Mouse (Mus musculus) gastrocnemius, postnatal 10 days (tissue): ENCODE measurements around the gene Laptm4a. TPM values are rescaled to one million over a fixed set of nuclear protein-coding genes. Genes with fewer than 3 reads are reported as not detected.

Source experiments
- DNase-seq: peaks from one replicate; pipeline ENCODE4 v3.0.0; 2021; ENCODE audit warnings: mixed read lengths
- long read RNA-seq, 2 experiments: library from polyadenylated mRNA; stranded (forward); transcript quantifications; one replicate each; pipeline ENCODE4 v2.0.0; 2021
- total RNA-seq, 2 experiments: library from RNA; stranded (reverse); gene quantifications; 2 replicates each; pipeline ENCODE4 v1.2.3; 2021

Gene Laptm4a
- total RNA-seq: 100 to 1,000 TPM; 408 to 423 TPM
- long read RNA-seq, experiment 1, transcript Laptm4a-201 (7 exons, 1,773 nt): major isoform, 105 of 124 reads
- long read RNA-seq, experiment 1, partial matches to known transcripts: 2 of 124 reads
- long read RNA-seq, experiment 1, other reads (novel, unspliced or antisense): 17 of 124 reads
- long read RNA-seq, experiment 2, transcript Laptm4a-201 (7 exons, 1,773 nt): major isoform, 101 of 121 reads
- long read RNA-seq, experiment 2, partial matches to known transcripts: 16 of 121 reads
- long read RNA-seq, experiment 2, other reads (novel, unspliced or antisense): 4 of 121 reads

DNA sequence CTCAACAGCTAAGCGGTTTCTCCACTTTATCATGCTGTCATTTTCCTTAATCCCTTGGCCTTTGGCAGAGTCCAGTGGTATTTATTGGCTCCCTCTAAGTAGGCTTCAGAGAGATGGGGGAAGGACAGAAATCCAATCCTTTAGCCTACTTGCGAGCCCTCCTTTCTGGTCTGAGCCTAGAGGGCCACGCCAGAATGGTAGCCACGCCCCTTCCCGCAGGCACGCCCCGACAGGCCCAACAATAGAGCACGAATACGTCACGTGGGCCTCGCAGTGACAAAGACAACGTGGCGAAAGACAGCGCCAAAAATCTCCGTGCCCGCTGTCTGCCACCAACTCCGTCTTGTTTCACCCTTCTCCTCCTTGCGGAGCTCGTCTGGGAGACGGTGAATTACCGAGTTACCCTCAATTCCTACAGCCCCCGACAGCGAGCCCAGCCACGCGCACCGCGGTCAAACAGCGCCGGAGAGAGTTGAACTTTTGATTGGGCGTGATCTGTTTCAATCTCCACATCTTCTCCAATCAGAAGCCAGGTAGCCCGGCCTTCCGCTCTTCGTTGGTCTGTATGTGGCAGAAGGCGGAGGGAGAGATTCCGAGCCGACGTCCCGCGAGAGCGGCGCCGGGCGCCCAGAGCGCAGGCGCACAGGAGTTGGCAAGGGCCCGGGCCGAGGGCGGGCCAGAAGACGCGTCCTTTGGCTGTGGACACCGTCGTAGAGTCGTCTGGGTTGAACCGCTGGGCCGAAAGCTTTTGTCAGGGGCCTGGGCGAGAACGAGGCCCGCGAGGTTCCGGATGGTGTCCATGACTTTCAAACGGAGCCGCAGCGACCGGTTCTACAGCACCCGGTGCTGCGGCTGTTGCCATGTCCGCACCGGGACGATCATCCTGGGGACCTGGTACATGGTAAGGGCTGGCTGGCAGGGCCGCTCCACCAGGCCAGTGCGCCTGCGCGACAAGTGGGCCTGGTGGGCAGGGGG, at the start of gene Laptm4a:
Gene Laptm4a, plus strand, starts transcription at position 271 of the 975 bp plus-strand sequence.
- peak; percentile 98 for DNase-seq

DNA sequence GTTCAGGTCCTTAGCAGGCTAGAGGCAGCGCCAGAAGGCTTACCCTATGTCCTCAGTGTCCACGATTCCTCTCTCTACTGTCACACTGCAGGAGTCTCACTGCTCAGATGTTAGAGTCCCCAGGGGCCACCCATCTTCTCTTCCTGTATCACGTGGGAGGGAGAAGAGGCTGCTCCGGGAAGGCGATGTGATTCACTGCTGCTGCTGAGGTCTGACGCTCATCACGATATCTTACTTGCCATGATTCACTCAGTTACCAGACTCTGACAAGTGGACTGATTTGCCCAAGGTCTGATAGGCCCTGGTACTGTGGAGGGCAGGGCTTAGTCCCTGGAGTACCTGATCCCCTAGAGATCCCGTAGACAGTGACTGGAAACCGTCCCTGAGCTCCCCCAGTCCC, 45.9 kb upstream of the Laptm4a start:
- no peak for DNase-seq

DNA sequence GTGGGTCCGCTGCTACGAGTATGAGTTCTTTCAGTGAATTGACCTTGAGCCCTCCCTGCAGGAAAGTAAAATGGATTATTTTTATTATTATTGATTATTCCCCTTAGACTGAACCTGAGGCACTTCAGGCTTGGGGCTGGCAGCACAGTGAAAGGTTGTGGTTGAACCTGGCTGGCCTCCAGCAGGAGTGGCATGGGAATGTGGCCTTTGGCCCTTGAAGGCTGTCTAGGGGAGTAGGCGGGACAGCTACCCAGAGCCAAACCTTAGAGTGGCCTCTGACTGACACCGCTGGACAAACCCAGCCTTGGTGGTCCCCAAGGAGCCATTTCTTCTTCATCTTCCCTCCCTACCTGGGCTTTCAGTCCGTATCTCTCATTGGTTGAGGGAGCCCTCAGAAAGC, 44.6 kb upstream of the Laptm4a start:
- no peak for DNase-seq

DNA sequence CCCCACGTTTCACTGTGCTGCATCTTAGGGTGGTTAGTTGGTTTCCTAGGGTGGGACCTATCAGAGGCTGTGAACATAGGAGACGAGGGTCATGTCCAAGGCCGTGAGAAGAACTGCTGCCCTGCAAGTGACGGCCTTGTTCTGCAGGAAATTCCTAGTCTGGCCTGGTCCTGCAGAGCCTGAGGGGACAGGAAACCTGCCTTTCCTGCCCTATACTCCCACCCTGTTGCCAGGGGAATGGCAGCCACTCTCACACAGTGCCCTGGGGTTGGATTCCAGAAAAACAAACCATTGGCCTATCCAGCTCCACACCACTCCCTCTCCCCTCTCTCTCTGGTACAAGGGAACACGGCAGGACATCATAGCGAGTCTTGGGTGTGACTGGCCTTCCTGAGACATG, 44.1 kb upstream of the Laptm4a start:
- no peak for DNase-seq

DNA sequence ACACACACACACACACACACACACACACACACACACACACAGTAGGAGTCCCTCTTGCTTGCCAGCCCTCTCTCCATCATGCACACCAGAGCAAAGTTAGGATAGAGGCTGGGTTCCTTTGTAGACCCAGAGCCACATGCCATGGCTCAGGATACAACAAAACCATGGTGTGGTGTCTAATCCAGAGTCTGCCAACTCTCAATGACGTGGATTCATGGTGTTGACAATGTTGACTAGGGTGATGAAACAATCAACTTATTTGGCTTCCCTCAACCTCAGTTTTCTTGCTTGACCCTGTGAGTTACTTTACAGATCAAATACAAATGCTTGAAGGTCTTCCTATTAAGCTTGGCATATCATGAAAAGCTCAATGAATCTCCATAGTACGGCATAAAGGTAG, 42.7 kb upstream of the Laptm4a start:
- DNase-seq: no peak

DNA sequence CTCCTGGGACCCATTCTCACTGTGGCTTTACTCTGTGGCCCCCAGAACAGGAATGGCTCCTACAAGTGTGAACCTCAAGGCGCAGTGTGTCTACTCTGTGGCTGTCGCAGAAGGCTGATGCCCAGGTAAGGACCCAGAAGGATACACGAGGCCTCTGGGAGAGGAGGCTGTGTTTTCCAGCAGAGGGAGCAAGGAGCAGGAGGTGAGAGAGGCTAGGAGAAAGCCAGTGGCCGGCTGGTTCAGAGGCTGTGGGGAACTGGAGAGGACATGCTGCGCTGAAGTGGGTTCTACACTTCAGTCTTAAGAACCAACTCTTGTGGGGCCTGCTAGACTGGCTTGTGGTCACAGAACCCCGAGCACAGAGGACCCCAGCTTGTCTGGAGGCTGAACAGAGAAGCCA, 42.1 kb upstream of the Laptm4a start:
- no peak for DNase-seq

DNA sequence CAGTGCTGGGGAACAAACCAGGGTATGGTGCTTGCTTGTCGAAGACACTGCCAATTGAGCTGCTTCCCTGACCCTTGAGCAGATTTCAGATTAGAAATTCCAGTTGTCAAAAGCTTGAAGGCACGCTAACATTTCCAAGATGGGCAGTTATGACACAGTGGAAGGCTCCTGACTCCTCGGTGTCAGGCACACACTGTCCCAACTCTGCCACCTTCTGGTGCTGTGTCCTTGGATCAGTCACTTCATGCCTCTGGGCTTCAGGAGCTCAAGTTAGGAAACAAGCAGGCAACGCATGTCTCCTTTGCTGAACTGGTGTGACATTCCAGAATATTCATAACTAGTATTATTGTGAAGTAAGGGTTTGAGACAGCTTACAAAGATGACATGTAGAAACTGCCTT, 39.7 kb upstream of the Laptm4a start:
- DNase-seq: no peak

DNA sequence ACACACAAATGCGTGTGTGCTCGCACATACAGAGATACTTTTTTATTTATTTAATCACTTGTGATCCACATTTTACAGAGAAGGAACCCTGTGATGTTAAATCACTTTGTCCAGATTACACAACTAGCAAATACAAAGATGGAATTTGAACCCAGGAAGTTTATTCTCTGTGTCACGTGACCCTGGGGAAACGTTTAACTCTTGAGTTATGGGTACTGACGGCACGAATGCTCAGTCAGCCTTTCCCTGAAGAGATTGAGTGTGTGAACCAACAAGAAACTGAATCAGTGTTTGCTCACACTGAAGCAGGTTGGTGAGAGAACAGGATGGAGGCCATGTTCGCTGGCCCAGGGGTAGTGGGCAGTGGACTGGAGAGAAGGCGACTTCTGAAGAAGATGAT, 39.1 kb upstream of the Laptm4a start:
- DNase-seq: no peak

DNA sequence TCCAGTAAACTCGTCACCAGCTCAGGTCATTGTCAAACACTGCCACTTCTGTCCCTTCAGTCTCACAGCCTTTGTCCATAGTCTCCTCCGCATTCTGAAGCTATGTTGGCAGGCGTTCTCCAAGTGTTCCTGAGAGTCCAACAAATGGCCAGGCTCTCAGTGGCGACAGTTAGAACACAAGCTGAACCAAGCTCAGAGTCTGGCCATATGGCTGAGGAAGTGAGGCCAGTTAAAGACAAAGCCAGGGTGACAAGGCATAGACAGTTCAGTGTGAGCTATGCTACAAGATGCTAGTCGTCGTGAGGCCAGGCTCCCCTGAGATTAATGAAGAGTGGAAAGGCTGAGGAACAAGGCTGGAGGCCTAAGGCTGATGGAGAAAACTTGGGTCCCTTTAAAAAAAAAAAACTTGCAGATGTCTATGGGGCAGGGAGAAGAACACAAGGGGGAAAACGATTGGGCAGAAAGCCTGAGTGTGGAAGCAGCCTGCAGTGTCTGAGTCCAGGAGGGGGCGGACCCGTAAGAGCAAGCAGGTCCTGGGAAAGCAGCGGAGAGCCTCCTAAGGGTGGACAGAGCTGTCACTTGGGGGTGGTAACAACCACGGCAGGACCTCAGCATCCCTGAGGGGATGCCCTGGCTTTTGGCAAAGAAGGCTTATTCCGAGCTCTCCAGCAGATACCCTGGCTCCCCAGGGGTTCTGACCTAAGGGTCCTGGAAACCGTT, 36.9 kb upstream of the Laptm4a start:
- no peak for DNase-seq

DNA sequence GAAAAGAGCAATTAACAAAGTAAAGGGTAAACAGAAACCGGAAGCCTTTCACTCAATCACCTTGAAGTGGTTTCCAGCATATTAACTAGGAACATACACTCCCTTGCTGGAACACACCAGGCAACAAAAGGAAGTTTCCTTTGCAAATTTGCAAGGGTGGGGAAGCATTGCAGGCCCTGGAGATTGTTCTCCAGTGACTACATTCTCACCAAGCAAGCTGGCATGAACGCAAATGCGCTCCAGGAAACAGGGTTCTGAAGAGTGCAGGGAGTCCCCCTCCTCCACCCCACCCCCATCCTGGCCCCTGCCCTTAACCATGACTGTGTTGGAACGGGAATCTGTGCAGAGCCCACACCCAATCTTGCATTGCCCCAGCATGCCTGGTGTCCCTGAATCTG, 36.3 kb upstream of the Laptm4a start:
- DNase-seq: no peak

DNA sequence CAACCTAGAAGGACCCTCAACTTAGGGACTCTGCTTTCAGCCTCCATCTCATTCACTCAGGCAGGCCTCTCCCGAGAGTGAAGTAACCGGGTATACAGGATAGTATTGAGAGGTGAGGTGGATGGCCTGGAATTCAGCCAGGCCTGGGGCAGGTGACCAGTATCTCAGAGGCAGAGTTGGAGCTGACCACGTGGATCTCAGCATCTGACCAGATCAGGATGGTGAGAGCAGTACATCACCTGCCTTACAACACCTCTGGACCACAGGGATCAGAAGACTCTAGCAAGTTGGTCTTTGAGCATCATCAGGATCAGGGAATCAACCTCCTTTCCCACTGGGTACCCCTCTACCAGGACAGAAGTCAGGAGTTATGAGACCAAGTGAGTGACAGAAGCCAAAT, 35.5 kb upstream of the Laptm4a start:
- no peak for DNase-seq

DNA sequence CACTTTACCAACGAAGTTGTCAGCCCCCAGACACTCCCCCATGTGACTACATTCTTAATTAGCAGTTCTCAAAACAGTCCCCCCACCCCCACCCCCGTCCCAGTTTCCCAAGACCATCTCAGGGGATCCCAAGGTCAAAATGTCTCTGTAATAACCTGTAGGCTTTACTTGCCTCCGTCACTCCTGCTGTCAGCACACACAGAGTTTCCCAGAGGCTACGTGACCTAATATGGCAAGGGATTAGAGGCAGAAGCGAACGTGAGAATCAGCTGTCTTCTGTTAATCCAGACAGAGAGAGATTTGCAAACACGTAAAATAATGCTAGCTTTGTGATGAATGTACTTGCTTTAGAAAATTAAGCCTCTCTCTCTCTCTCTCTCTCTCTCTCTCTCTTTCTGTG, 33.0 kb upstream of the Laptm4a start:
- no peak for DNase-seq

DNA sequence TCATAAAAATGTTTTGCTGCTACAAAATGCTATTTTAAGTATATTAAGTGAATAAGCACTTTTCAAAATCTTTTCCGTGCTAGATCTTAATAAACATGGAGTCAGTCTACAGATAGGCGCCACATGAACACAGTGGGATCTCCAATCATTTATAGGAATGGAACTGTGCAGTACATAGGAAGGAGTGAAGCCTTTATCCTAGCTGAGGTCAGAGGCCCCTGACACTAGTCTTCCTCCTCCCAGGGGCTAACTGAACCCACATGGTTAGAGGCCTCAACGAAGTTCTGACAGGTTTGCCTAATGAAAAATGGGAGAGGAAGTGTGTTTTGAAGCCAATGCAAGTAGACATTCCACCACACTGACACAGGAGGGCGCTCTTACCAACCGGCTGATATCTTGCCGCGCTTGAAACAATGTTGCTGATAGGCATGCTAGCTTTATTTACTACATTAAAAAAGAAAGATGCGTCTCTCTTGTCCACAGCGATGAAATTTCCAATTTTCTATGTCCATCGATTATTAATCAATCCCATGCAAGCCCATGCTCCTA, 32.3 kb upstream of the Laptm4a start:
- DNase-seq: peak; percentile 74

DNA sequence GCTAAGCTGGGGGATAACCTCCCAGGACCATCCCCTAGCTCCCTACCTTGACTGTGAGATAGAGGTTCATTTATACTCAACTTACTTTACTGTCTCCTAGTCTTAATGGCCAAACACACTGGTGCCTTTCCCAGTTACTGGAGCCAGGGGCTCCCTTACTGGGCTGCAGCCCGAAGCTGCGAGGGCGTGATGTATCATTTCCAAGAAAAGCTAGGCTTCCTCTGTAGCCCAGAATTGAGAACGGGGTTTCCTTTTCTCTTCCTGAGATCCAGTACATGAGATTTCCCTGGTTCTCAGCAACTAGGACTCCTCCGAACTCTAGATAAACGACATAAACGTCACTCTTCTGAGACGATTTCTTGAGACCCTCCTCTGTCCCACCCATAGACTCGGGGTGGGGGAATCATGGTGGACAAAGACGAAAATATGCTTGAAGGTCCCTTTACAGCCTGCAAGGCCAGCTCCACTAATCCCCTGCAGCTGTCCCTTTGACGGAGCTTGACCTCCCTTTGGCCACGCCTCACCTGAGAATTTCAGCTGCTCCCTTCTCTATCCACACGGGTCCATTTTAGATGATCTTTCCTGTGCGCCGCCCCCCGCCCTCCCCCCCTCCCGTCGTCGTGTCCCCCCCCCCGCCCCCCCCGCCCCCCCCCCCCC, 28.5 kb upstream of the Laptm4a start:
- no peak for DNase-seq

DNA sequence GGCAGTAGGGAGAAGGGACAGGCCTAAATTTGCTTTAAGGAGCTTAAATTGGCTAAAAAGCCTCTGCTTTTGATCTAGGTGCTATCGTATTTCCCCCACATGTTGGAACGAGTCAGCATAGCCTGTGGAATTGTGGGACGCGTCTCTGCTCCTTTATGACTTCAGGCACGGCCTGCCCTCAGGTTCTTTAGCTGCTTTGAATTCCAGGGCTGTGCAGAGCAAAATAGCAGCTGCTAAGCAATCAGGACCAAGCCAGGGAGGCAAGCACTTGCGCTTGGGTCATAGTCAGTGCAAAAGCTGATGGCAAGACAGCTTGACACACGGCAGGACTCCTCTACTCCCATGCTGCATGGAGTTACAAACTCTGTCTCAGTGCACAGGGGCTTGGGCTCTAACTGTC, 24.3 kb upstream of the Laptm4a start:
- no peak for DNase-seq

DNA sequence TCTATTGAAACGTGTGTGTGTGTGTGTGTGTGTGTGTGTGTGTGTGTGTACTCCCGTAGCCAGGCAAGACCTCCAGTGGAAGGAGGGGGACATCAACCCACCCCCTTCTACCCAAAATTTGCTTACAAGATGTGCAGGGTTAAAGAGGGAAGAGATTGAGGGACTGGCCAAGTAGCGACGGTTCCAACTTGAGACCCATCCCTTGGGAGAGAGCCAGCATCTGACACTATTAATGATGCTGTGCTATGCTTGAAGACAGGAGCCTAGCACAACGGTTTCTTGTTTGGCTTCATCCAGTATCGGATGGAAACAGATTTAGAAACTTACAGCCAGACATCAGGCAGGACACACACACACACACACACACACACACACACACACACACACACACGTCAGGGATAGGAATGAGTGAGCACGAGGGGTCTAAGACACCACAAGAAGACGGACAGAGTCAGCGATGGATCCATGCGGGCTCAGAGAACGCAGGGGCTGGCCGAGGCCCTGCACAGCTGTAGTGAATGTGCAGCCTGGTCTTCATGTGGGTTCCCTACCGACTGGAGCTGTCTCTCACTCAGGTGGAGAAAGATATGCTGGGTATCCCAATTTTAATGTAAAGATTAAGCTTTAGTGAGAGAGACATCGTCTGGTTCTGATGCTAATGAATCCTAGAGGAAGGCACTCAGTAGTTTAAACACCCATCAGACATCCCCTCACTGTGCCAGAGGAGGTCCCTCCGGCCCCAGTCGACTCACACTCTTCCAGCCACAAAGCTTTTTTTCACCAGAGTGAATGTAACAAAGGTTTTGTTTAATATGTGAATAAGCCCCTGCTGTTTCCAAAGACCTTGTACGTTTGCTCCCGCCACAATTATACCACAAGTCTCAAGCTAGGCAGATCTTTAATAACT, 22.3 kb upstream of the Laptm4a start:
- DNase-seq: no peak

DNA sequence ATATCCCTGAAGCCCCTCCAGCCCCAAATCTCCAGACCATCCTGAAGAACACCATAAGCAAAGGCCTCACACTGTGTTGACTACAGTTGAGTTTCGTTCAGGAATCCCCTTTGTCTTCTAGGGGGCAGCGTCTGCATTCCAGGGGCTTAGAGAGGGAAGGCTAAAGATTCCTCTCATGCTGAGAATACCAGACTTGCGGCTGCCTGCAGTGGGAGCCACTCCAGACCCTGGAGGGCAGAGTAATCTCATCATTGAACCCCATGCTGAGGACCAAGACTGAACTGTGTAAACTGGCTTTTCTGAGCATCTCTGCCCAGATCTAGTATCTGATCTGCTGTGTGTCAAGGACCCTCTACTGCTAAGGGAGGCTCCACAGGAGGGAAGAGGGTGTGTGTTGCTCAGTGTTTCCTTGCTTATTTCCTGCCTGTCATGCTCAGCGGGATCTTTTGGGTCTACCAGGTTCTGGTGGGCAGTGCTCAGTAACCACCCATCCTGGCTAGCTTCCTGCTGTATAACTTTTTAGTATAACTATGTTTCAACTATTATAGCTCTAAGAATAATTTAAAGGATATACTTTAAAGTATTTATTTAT, 21.3 kb upstream of the Laptm4a start:
- no peak for DNase-seq

DNA sequence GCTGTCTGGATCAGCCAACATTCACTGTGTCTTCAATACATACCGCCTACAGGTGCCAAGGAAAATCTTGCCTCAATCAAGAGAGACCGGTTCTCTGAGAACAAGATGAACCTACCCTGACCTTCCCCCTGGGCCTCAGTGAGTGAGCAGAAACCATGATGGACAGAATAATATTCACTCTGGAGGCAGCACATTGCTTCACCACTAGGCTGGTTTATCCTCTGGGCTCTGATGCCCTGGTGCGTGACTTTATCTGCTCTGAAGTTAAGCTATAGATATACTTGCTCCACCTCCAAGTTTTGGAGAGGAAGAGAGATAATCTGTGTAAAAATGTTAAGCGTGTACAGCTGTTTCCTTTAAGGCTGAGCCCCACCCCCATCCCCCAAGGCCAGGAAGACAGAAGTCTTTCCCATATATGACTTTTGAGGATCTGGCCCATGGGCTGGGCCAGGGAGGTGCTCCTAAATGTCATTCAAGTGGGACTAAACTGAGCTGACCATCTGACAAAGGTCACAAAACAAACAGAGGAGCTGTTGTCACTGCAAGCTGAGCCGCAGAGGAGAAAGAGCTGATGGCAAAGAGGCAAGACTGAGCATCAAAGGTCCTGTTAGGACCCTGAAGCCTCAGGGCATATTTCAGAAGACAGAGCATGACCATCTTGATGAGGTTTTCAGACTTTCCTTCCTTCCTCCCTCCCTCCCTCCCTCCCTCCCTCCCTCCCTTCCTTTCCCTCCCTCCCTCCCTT, 20.4 kb upstream of the Laptm4a start:
- no peak for DNase-seq

DNA sequence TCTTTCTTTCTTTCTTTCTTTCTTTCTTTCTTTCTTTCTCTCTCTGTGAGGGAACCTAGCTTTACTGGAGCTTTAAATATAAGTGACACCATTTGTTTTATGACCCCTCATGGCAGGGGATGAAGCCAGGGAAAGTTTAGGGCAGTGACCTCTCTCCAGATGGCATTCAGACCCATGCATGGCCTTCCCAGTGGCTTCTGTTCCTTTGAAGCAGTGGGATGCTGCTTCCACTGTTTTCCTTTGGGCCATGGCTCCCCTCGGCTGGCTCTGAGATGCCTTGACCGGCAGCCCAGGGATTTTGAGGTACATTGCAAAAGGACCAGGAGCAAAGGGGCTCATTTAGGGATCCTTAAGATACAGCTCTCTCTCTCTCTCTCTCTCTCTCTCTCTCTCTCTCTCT, 19.5 kb upstream of the Laptm4a start:
- no peak for DNase-seq

DNA sequence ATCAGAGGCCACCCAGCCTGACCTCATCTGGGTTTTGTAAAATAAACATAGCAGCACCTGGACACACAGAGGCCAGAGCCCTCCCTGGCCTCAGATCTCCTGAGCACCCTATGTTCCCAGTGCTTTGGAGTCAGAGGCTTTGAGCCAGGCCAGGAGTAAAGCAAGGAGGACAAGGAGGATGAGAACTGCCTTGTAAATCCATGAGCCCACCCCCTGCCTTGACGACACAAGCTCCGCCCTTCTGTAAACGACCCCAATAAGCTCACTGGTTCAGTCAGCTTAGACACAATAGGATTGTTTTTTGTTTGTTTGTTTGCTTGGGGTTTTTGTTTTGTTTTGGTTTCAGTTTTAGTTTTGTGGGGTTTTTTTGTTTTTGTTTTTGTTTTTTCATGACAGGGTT, 19.0 kb upstream of the Laptm4a start:
- DNase-seq: no peak
